Mouse (Mus musculus): Measurements from ENCODE around the gene Zfp383. TPM values are rescaled to one million over a fixed set of nuclear protein-coding genes. Genes with fewer than 3 reads are reported as not detected.

Zfp383 gene
- total and polyA plus RNA-seq, 3 experiments: 0.04 to 2.2 TPM; not detected in 1

DNA sequence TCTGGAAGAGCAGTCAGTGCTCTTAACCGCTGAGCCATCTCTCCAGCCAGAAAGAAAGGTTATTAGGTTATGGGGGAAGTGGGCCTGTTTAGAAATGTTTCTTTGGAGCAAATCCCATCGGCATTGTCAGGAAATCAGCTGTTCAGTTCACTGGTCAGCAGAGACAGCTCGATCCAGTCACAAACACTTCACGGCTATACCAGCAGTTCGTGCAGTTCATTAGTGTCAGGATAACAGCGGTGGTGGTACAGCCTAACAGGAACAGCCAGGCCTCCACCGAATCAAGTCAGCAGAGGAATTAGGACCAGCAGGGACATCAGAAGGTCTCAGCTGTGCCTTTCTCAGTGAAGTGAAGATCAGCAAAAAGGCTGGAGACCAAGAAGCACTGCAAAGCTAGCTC is 27.1 kb upstream of the Zfp383 start:
- no peaks in the 10 kb centered on the region for H3K4me1 ChIP-seq (ENCODE audit: insufficient read depth, low read depth, low read length)
- ATAC-seq (ENCODE audit: extremely low read depth, insufficient number of reproducible peaks, low FRiP score, poor library complexity, severe bottlenecking) (no peak), DNase-seq (ENCODE audit: low spot score) (no peak)
- H3K4me3 ChIP-seq (ENCODE audit: low read depth, low read length): no peak overlapping the region
- no peak for TF ChIP-seq GATA2 (IDR thresholded peaks at IDR 0.05; ENCODE audit: borderline replicate concordance, low read depth, low read length)
- TF ChIP-seq CTCF (IDR thresholded peaks at IDR 0.05; ENCODE audit: low read depth, low read length): no peak
- TF ChIP-seq POLR2AphosphoS5 (IDR thresholded peaks at IDR 0.05; ENCODE audit: insufficient replicate concordance, low read depth, low read length): no peak
- no peak for TF ChIP-seq GATA1 (IDR thresholded peaks at IDR 0.05; ENCODE audit: borderline replicate concordance, low read length)
- no peak for TF ChIP-seq TAL1 (conservative IDR thresholded peaks at IDR 0.05; ENCODE audit: low read depth, low read length)
- peaks cover 32% of the 10 kb centered on the region for H3K9me3 ChIP-seq (replicated peaks)
- no peaks in the 10 kb centered on the region for H3K27me3 ChIP-seq (ENCODE audit: insufficient read depth, low read length)
- no peaks in the 10 kb centered on the region for H3K36me3 ChIP-seq (replicated peaks)

DNA sequence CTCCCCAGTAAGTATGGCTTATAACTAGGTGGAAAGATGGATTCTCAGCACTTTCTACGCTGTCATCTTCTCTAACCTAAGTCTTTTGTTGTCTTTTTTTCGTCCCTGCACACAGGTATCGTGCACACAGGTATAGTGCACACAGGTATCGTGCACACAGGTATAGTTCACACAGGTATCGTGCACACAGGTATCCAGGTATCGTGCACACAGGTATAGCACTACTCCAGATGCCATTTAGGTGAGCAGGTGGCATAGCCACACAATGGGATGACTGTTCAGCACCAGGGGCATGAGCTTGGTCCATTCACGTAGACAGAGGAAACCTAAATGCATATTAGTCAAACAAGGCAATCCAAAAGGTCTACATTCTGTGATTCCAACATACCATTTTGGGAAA is 17.5 kb upstream of the Zfp383 start:
- H3K27me3 ChIP-seq (ENCODE audit: insufficient read depth, low read length): no peaks in the 10 kb centered on the region
- H3K4me1 ChIP-seq (ENCODE audit: insufficient read depth, low read depth, low read length): no peaks in the 10 kb centered on the region
- peaks cover 23% of the 10 kb centered on the region for H3K36me3 ChIP-seq (replicated peaks)
- TF ChIP-seq GATA1 (IDR thresholded peaks at IDR 0.05; ENCODE audit: borderline replicate concordance, low read length): no peak
- TF ChIP-seq CTCF (IDR thresholded peaks at IDR 0.05; ENCODE audit: low read depth, low read length): no peak
- no peak for TF ChIP-seq GATA2 (IDR thresholded peaks at IDR 0.05; ENCODE audit: borderline replicate concordance, low read depth, low read length)
- no peak for TF ChIP-seq POLR2AphosphoS5 (IDR thresholded peaks at IDR 0.05; ENCODE audit: insufficient replicate concordance, low read depth, low read length)
- TF ChIP-seq TAL1 (conservative IDR thresholded peaks at IDR 0.05; ENCODE audit: low read depth, low read length): no peak
- H3K4me3 ChIP-seq (ENCODE audit: low read depth, low read length): no peak overlapping the region
- DNase-seq (ENCODE audit: low spot score) (no peak), ATAC-seq (ENCODE audit: extremely low read depth, insufficient number of reproducible peaks, low FRiP score, poor library complexity, severe bottlenecking) (no peak)
- peaks cover 47% of the 10 kb centered on the region for H3K9me3 ChIP-seq (replicated peaks)

DNA sequence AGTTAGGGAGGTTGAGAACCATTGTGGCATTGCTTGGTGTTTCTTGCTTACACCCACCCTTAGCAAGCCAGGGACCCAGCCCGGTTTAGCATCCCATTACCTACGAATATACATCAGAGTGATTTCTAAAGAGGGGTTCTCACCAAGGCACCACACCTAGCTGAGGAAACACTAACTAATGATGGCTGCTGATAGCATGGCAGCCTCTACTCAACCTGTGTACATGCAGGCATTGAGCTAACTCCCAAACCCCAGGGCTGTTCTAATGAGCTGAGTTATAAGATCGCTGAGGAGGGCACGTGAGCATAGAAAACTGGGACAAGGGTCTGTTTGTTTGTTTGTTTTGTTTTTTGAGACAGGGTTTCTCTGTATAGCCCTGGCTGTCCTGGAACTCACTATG is 15.3 kb upstream of the Zfp383 start:
- TF ChIP-seq TAL1 (conservative IDR thresholded peaks at IDR 0.05; ENCODE audit: low read depth, low read length) (no peak), CTCF (IDR thresholded peaks at IDR 0.05; ENCODE audit: low read depth, low read length) (no peak), POLR2AphosphoS5 (IDR thresholded peaks at IDR 0.05; ENCODE audit: insufficient replicate concordance, low read depth, low read length) (no peak), GATA1 (IDR thresholded peaks at IDR 0.05; ENCODE audit: borderline replicate concordance, low read length) (no peak), GATA2 (IDR thresholded peaks at IDR 0.05; ENCODE audit: borderline replicate concordance, low read depth, low read length) (no peak)
- peaks cover 38% of the 10 kb centered on the region for H3K36me3 ChIP-seq (replicated peaks)
- DNase-seq (ENCODE audit: low spot score) (no peak), ATAC-seq (ENCODE audit: extremely low read depth, insufficient number of reproducible peaks, low FRiP score, poor library complexity, severe bottlenecking) (no peak)
- H3K4me3 ChIP-seq (ENCODE audit: low read depth, low read length): no peak overlapping the region
- H3K9me3 ChIP-seq (replicated peaks): peaks cover 38% of the 10 kb centered on the region
- no peaks in the 10 kb centered on the region for H3K27me3 ChIP-seq (ENCODE audit: insufficient read depth, low read length)
- no peaks in the 10 kb centered on the region for H3K4me1 ChIP-seq (ENCODE audit: insufficient read depth, low read depth, low read length)

DNA sequence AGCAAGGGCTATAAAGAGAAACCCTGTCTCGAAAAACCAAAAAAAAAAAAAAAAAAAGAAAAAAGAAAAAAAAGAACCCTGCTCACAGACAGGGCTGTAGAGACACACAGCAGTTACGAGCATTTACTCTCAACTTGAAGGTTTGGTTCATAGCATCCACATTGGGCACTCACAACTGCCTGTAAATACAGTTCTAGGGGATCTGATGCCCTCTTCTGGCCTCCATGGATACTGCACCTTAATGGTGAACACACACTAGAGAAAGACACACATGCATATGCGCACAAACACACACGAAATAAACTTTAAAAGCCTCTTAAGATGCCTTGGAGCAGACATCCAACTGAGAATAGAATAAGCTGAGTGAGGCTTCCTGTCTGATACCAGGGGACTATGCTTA is 9.7 kb upstream of the Zfp383 start:
- H3K4me1 ChIP-seq (ENCODE audit: insufficient read depth, low read depth, low read length): no peaks in the 10 kb centered on the region
- no peaks in the 10 kb centered on the region for H3K27me3 ChIP-seq (ENCODE audit: insufficient read depth, low read length)
- H3K36me3 ChIP-seq (replicated peaks): peaks cover 76% of the 10 kb centered on the region
- DNase-seq (ENCODE audit: low spot score): no peak
- TF ChIP-seq GATA2 (IDR thresholded peaks at IDR 0.05; ENCODE audit: borderline replicate concordance, low read depth, low read length) (no peak), POLR2AphosphoS5 (IDR thresholded peaks at IDR 0.05; ENCODE audit: insufficient replicate concordance, low read depth, low read length) (no peak), GATA1 (IDR thresholded peaks at IDR 0.05; ENCODE audit: borderline replicate concordance, low read length) (no peak), CTCF (IDR thresholded peaks at IDR 0.05; ENCODE audit: low read depth, low read length) (no peak), TAL1 (conservative IDR thresholded peaks at IDR 0.05; ENCODE audit: low read depth, low read length) (no peak)
- H3K4me3 ChIP-seq (ENCODE audit: low read depth, low read length): no peak overlapping the region
- peaks cover 31% of the 10 kb centered on the region for H3K9me3 ChIP-seq (replicated peaks)
- no peak for ATAC-seq (ENCODE audit: extremely low read depth, insufficient number of reproducible peaks, low FRiP score, poor library complexity, severe bottlenecking)

DNA sequence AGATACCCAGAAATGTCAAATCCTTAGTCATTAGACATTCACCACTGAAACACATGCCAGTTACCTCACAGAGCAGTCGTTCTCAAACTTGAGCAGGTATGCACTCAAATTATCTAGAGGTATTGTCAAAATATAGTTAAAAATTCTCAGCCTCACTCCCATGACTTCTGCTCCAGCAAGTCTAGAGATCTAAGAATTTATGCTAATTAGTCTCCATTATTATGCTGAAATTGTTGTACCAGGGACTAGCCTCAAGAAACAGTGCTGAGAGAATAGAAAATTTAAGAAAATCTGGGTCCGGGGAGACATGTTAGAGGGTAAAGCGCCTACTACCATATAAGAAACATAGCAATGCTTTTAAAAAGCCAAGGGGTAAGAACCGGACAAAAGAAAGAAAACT is 3.9 kb upstream of the Zfp383 start:
- Histone ChIP-seq H3K36me3 (replicated peaks) (peaks cover 36% of the 10 kb centered on the region), H3K9me3 (replicated peaks) (no peaks in the 10 kb centered on the region), H3K4me3 (ENCODE audit: low read depth, low read length) (no peak overlapping the region), H3K4me1 (ENCODE audit: insufficient read depth, low read depth, low read length) (peaks cover 19% of the 10 kb centered on the region), H3K27me3 (ENCODE audit: insufficient read depth, low read length) (no peaks in the 10 kb centered on the region)
- TF ChIP-seq GATA2 (IDR thresholded peaks at IDR 0.05; ENCODE audit: borderline replicate concordance, low read depth, low read length): no peak
- TF ChIP-seq POLR2AphosphoS5 (IDR thresholded peaks at IDR 0.05; ENCODE audit: insufficient replicate concordance, low read depth, low read length): no peak
- TF ChIP-seq CTCF (IDR thresholded peaks at IDR 0.05; ENCODE audit: low read depth, low read length): no peak
- no peak for TF ChIP-seq TAL1 (conservative IDR thresholded peaks at IDR 0.05; ENCODE audit: low read depth, low read length)
- TF ChIP-seq GATA1 (IDR thresholded peaks at IDR 0.05; ENCODE audit: borderline replicate concordance, low read length): no peak
- ATAC-seq (ENCODE audit: extremely low read depth, insufficient number of reproducible peaks, low FRiP score, poor library complexity, severe bottlenecking) (no peak), DNase-seq (ENCODE audit: low spot score) (no peak)

DNA sequence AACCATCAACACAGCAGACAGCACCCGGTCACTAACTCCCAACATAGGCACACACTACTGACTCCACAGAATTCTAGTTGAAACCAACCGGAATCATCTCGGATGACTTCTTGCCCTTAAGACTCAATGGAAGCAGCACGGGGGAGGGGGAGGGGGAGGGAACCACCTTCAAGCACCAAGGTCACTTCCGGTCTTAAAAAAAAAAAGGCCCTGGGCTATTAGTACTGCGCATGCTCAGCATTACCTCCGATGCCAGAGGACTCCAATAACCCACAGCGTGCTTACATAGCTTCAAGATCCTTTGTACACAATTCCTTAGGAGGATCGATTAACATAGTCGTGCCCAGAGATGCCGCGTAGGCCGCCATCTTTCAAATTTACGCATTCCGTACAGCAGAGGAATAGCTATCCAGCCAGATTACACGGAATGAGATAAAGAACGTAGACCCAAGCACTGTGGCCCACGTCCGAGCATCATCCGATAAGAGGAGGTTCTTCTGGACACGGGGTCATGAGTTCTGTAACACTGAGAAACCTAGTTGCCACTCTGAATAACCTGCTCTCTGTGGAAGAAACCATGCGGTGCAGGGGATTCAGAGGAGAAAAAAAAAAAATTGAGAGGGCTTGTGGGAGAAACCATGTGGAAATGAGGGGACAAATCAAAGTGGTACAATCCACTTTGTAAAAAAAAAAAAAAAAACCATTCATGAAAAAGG is 1.9 kb upstream of the Zfp383 start, which contains the start of gene Zfp27:
Gene Zfp27 (minus strand): TSS at position 607 of the 716 bp plus-strand sequence.
- Histone ChIP-seq H3K9me3 (replicated peaks) (no peaks in the 10 kb centered on the region), H3K27me3 (ENCODE audit: insufficient read depth, low read length) (no peaks in the 10 kb centered on the region), H3K4me1 (ENCODE audit: insufficient read depth, low read depth, low read length) (peaks cover 19% of the 10 kb centered on the region), H3K4me3 (ENCODE audit: low read depth, low read length) (peak within 1 kb of the TSS; percentile 70), H3K36me3 (replicated peaks) (peaks cover 21% of the 10 kb centered on the region)
- peak; percentile 70 for DNase-seq (ENCODE audit: low spot score)
- peak; percentile 69 for ATAC-seq (ENCODE audit: extremely low read depth, insufficient number of reproducible peaks, low FRiP score, poor library complexity, severe bottlenecking)
- TF ChIP-seq GATA1 (IDR thresholded peaks at IDR 0.05; ENCODE audit: borderline replicate concordance, low read length): no peak
- TF ChIP-seq GATA2 (IDR thresholded peaks at IDR 0.05; ENCODE audit: borderline replicate concordance, low read depth, low read length): no peak
- TF ChIP-seq TAL1 (conservative IDR thresholded peaks at IDR 0.05; ENCODE audit: low read depth, low read length): no peak
- no peak for TF ChIP-seq POLR2AphosphoS5 (IDR thresholded peaks at IDR 0.05; ENCODE audit: insufficient replicate concordance, low read depth, low read length)
- TF ChIP-seq CTCF (IDR thresholded peaks at IDR 0.05; ENCODE audit: low read depth, low read length): no peak

Data from G1E (cell line).